Mouse (Mus musculus): Measurements from ENCODE around the gene Dgki. TPM values are rescaled to one million over a fixed set of nuclear protein-coding genes. Genes with fewer than 3 reads are reported as not detected.

Dgki gene
- polyA plus RNA-seq, 1 experiment from 2014 or later, result 2.8 TPM

DNA sequence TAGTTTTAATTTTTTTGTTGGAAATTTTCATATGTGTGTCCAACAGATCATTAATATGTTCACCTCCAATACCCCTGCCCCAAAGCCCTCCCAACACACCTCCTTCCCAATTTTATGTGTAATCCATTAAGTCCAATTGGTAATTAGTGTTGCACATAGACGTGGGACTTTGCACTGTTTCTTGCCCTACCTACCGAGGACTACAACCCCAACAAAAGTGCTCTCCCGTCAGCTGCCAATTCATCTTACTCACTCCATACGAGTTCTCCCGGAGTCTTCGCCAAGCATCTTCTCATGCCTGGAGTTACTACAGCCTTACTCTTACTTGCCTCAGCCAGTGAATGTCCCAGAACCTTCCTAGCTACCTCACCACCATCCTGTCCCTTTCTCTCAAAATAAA, 271.1 kb downstream of the Dgki start:
- H3K27me3 ChIP-seq (ENCODE audit: control insufficient read depth, insufficient read depth, low read length), result no peaks in the 10 kb centered on the region
- DNase-seq (ENCODE audit: low spot score) (no peak), ATAC-seq (ENCODE audit: insufficient read depth, low FRiP score, low TSS enrichment) (no peak)
- 90% methylated on average over 6 of the region's 6 CpGs for WGBS
- no peaks in the 10 kb centered on the region for H3K9me3 ChIP-seq (ENCODE audit: control insufficient read depth, low read length)
- no peaks in the 10 kb centered on the region for H3K36me3 ChIP-seq (ENCODE audit: control insufficient read depth, insufficient read depth, low read length)
- H3K9ac ChIP-seq (ENCODE audit: low read length), result no peak overlapping the region
- no peak overlapping the region for H3K4me3 ChIP-seq (ENCODE audit: low read depth, low read length)
- no peaks in the 10 kb centered on the region for H3K4me1 ChIP-seq (ENCODE audit: control insufficient read depth, insufficient read depth, low read length)
- no peak overlapping the region for H3K27ac ChIP-seq (ENCODE audit: low read depth, low read length)
- no peak overlapping the region for H3K4me2 ChIP-seq (ENCODE audit: low read depth)

- WGBS, result 94% methylated on average over 2 of the region's 2 CpGs
These were observed 271.7 kb downstream of the Dgki start for GRCm38 (mm10) chr6:37028300-37028699.

DNA sequence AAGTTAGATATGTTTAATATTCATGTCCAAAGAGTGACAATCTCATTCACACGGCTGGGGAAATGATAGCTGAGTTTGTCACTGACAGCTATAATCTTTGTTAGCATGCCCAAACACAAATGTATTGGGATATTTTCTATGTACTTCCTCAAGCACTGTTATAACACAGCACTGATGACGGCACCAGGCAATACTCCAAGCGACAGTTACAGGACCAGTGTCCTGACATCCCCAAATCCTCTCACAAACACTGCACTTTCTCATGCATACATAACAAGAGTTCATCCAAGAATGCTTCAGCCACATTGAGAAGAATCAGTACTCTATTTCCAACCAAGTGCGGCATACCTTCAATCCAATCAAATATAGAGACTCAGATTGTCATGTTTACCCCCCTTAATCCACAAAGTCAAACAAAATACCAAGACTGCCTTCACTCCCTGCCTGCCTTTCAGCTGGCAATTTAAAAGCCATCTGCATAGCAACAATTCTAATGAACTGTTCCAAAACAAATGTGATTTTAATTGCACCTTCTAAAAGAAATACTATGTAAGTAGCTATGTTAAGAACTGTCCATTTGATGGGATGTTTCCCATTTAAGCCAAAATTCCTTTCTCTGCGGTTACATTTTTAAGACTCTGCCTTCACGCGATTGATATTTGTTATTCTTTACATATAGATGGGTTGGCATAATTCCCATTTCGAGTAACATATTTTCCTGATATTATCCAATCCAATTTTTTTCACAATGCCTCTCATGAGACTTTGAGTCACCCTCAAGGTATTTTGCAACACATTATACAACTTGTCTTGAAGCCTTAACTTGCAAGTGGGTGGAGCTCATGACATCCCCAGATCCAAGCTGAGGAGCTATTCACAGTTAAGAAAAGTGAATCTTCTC, 273.4 kb downstream of the Dgki start:
- no peaks in the 10 kb centered on the region for H3K36me3 ChIP-seq (ENCODE audit: control insufficient read depth, insufficient read depth, low read length)

More at GRCm38 (mm10) chr6:37028300-37028699, 271.7 kb downstream of the Dgki start:
- H3K36me3 ChIP-seq (ENCODE audit: control insufficient read depth, insufficient read depth, low read length), result no peaks in the 10 kb centered on the region
- H3K9me3 ChIP-seq (ENCODE audit: control insufficient read depth, low read length), result no peaks in the 10 kb centered on the region
- H3K27me3 ChIP-seq (ENCODE audit: control insufficient read depth, insufficient read depth, low read length), result no peaks in the 10 kb centered on the region
- H3K4me1 ChIP-seq (ENCODE audit: control insufficient read depth, insufficient read depth, low read length), result no peaks in the 10 kb centered on the region
- no peak for DNase-seq (ENCODE audit: low spot score)
- no peak overlapping the region for H3K4me3 ChIP-seq (ENCODE audit: low read depth, low read length)
- no peak overlapping the region for H3K4me2 ChIP-seq (ENCODE audit: low read depth)
- no peak overlapping the region for H3K27ac ChIP-seq (ENCODE audit: low read depth, low read length)
- ATAC-seq (ENCODE audit: insufficient read depth, low FRiP score, low TSS enrichment), result no peak
- no peak overlapping the region for H3K9ac ChIP-seq (ENCODE audit: low read length)

GRCm38 (mm10) chr6:37016046-37016445, 283.9 kb downstream of the Dgki start:
- no peaks in the 10 kb centered on the region for H3K27me3 ChIP-seq (ENCODE audit: control insufficient read depth, insufficient read depth, low read length)
- DNase-seq (ENCODE audit: low spot score) (no peak), ATAC-seq (ENCODE audit: insufficient read depth, low FRiP score, low TSS enrichment) (no peak)
- no peaks in the 10 kb centered on the region for H3K36me3 ChIP-seq (ENCODE audit: control insufficient read depth, insufficient read depth, low read length)
- no peak overlapping the region for H3K4me3 ChIP-seq (ENCODE audit: low read depth, low read length)
- H3K4me2 ChIP-seq (ENCODE audit: low read depth), result no peak overlapping the region
- no peak overlapping the region for H3K27ac ChIP-seq (ENCODE audit: low read depth, low read length)
- no peak overlapping the region for H3K9ac ChIP-seq (ENCODE audit: low read length)
- no peaks in the 10 kb centered on the region for H3K9me3 ChIP-seq (ENCODE audit: control insufficient read depth, low read length)
- H3K4me1 ChIP-seq (ENCODE audit: control insufficient read depth, insufficient read depth, low read length), result no peaks in the 10 kb centered on the region

More for the DNA sequence above, 273.4 kb downstream of the Dgki start:
- no peak for DNase-seq (ENCODE audit: low spot score)
- H3K9me3 ChIP-seq (ENCODE audit: control insufficient read depth, low read length), result no peaks in the 10 kb centered on the region
- ATAC-seq (ENCODE audit: insufficient read depth, low FRiP score, low TSS enrichment), result no peak
- H3K9ac ChIP-seq (ENCODE audit: low read length), result no peak overlapping the region
- no peaks in the 10 kb centered on the region for H3K4me1 ChIP-seq (ENCODE audit: control insufficient read depth, insufficient read depth, low read length)
- WGBS, result 89% methylated on average over 8 of the region's 8 CpGs
- H3K4me2 ChIP-seq (ENCODE audit: low read depth), result no peak overlapping the region
- no peak overlapping the region for H3K4me3 ChIP-seq (ENCODE audit: low read depth, low read length)
- no peaks in the 10 kb centered on the region for H3K27me3 ChIP-seq (ENCODE audit: control insufficient read depth, insufficient read depth, low read length)
- H3K27ac ChIP-seq (ENCODE audit: low read depth, low read length), result no peak overlapping the region

- Histone ChIP-seq H3K4me1 (ENCODE audit: control insufficient read depth, insufficient read depth, low read length) (no peaks in the 10 kb centered on the region), H3K27me3 (ENCODE audit: control insufficient read depth, insufficient read depth, low read length) (no peaks in the 10 kb centered on the region), H3K27ac (ENCODE audit: low read depth, low read length) (no peak overlapping the region), H3K9me3 (ENCODE audit: control insufficient read depth, low read length) (no peaks in the 10 kb centered on the region), H3K36me3 (ENCODE audit: control insufficient read depth, insufficient read depth, low read length) (no peaks in the 10 kb centered on the region), H3K4me3 (ENCODE audit: low read depth, low read length) (no peak overlapping the region), H3K4me2 (ENCODE audit: low read depth) (no peak overlapping the region), H3K9ac (ENCODE audit: low read length) (no peak overlapping the region)
- ATAC-seq (ENCODE audit: insufficient read depth, low FRiP score, low TSS enrichment), result no peak
- no peak for DNase-seq (ENCODE audit: low spot score)
- WGBS, result 94% methylated on average over 2 of the region's 2 CpGs
These were observed 288.4 kb downstream of the Dgki start for GRCm38 (mm10) chr6:37011597-37011996.

- ATAC-seq (ENCODE audit: insufficient read depth, low FRiP score, low TSS enrichment) (no peak), DNase-seq (ENCODE audit: low spot score) (no peak)
- Histone ChIP-seq H3K27me3 (ENCODE audit: control insufficient read depth, insufficient read depth, low read length) (no peaks in the 10 kb centered on the region), H3K27ac (ENCODE audit: low read depth, low read length) (no peak overlapping the region), H3K9me3 (ENCODE audit: control insufficient read depth, low read length) (no peaks in the 10 kb centered on the region), H3K36me3 (ENCODE audit: control insufficient read depth, insufficient read depth, low read length) (no peaks in the 10 kb centered on the region), H3K9ac (ENCODE audit: low read length) (no peak overlapping the region), H3K4me3 (ENCODE audit: low read depth, low read length) (no peak overlapping the region), H3K4me1 (ENCODE audit: control insufficient read depth, insufficient read depth, low read length) (no peaks in the 10 kb centered on the region), H3K4me2 (ENCODE audit: low read depth) (no peak overlapping the region)
- 16% methylated on average over 4 of the region's 4 CpGs for WGBS
These were observed 292.4 kb downstream of the Dgki start for GRCm38 (mm10) chr6:37007573-37007972.

GRCm38 (mm10) chr6:37004914-37005313, 295.1 kb downstream of the Dgki start:
- DNase-seq (ENCODE audit: low spot score), result no peak
- Histone ChIP-seq H3K36me3 (ENCODE audit: control insufficient read depth, insufficient read depth, low read length) (no peaks in the 10 kb centered on the region), H3K27ac (ENCODE audit: low read depth, low read length) (no peak overlapping the region), H3K4me2 (ENCODE audit: low read depth) (no peak overlapping the region), H3K9me3 (ENCODE audit: control insufficient read depth, low read length) (no peaks in the 10 kb centered on the region), H3K4me1 (ENCODE audit: control insufficient read depth, insufficient read depth, low read length) (no peaks in the 10 kb centered on the region), H3K4me3 (ENCODE audit: low read depth, low read length) (no peak overlapping the region), H3K27me3 (ENCODE audit: control insufficient read depth, insufficient read depth, low read length) (no peaks in the 10 kb centered on the region), H3K9ac (ENCODE audit: low read length) (no peak overlapping the region)
- ATAC-seq (ENCODE audit: insufficient read depth, low FRiP score, low TSS enrichment), result no peak
- WGBS, result 88% methylated on average over 3 of the region's 3 CpGs

DNA sequence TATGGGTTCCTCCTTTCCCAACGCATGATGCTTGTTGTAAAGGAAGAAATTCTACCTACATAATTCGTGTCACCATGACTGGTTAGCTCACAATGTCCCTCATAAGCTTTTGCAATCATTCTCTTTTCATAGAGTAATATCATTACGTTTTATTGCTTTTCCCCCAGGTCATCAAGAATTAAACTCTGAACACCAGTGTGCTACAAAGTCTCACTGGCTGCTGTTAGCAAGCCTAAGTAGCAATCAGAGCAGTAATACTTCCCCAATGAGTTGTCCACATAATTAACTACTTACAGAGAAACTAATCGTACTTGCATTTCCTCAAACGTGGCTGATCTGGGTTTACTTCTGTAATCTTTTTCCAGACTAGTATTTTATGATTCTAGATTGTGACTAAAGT, 296.7 kb downstream of the Dgki start:
- Histone ChIP-seq H3K9ac (ENCODE audit: low read length) (no peak overlapping the region), H3K4me1 (ENCODE audit: control insufficient read depth, insufficient read depth, low read length) (no peaks in the 10 kb centered on the region), H3K9me3 (ENCODE audit: control insufficient read depth, low read length) (no peaks in the 10 kb centered on the region), H3K4me2 (ENCODE audit: low read depth) (no peak overlapping the region), H3K4me3 (ENCODE audit: low read depth, low read length) (no peak overlapping the region), H3K27ac (ENCODE audit: low read depth, low read length) (no peak overlapping the region), H3K27me3 (ENCODE audit: control insufficient read depth, insufficient read depth, low read length) (no peaks in the 10 kb centered on the region), H3K36me3 (ENCODE audit: control insufficient read depth, insufficient read depth, low read length) (no peaks in the 10 kb centered on the region)
- ATAC-seq (ENCODE audit: insufficient read depth, low FRiP score, low TSS enrichment) (no peak), DNase-seq (ENCODE audit: low spot score) (no peak)
- WGBS, result 73% methylated on average over 5 of the region's 5 CpGs

DNA sequence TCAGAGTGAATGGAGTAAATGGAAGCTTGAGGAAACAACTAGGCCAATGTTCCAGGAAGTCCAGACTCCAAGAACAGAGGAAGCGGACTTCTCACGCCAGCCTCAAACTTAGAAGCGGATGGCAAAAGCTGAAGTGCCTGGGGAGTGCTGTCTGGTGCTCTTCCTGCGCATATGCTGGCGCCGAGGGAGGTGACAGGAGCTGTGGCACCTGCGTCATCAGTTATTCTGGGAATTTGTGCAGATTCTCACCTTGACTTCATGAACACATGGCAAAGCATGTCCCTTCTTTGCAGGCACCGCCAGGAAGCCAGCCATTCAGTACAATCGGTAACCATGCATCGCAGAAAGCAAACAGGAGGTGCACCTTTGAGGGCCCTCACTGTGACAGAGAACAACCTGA, 301.0 kb downstream of the Dgki start:
- Histone ChIP-seq H3K27me3 (ENCODE audit: control insufficient read depth, insufficient read depth, low read length) (no peaks in the 10 kb centered on the region), H3K4me2 (ENCODE audit: low read depth) (no peak overlapping the region), H3K27ac (ENCODE audit: low read depth, low read length) (no peak overlapping the region), H3K36me3 (ENCODE audit: control insufficient read depth, insufficient read depth, low read length) (no peaks in the 10 kb centered on the region), H3K9me3 (ENCODE audit: control insufficient read depth, low read length) (no peaks in the 10 kb centered on the region), H3K4me1 (ENCODE audit: control insufficient read depth, insufficient read depth, low read length) (no peaks in the 10 kb centered on the region), H3K4me3 (ENCODE audit: low read depth, low read length) (no peak overlapping the region), H3K9ac (ENCODE audit: low read length) (no peak overlapping the region)
- no peak for ATAC-seq (ENCODE audit: insufficient read depth, low FRiP score, low TSS enrichment)
- WGBS, result 93% methylated on average over 10 of the region's 10 CpGs
- no peak for DNase-seq (ENCODE audit: low spot score)

Data from neural tube, embryonic 11.5 days (tissue).